Mouse (Mus musculus) monocyte, adult 2 months (primary cell): ENCODE results near the gene Tenm4.

Experiments
- DNase-seq, 2 experiments: peaks; one replicate each; pipeline ENCODE4 v3.0.0; 2022; ENCODE audit warnings: low spot score in 2 of 2, low read depth in 1 of 2

The Tenm4 gene

DNA sequence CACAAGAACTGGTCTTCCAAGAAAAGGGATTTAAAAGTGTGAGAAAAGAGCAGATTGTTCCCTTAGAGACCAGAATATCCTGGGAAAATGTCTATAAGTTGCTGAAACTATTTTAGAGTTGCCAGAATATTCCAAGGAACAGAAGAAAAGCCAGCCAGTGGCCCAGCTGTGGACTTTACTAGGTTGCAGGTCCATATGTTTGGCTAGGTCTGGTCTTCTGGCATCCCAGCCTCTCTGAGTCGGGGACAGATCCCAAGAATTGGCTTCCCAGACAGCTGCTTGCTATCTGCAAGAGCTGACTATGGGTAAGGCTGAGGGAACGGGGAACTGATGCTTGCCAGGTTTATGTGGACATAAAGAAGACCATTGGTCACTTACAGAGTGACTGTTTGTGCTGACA, 352.6 kb downstream of the Tenm4 start:
- no peak for DNase-seq

DNA sequence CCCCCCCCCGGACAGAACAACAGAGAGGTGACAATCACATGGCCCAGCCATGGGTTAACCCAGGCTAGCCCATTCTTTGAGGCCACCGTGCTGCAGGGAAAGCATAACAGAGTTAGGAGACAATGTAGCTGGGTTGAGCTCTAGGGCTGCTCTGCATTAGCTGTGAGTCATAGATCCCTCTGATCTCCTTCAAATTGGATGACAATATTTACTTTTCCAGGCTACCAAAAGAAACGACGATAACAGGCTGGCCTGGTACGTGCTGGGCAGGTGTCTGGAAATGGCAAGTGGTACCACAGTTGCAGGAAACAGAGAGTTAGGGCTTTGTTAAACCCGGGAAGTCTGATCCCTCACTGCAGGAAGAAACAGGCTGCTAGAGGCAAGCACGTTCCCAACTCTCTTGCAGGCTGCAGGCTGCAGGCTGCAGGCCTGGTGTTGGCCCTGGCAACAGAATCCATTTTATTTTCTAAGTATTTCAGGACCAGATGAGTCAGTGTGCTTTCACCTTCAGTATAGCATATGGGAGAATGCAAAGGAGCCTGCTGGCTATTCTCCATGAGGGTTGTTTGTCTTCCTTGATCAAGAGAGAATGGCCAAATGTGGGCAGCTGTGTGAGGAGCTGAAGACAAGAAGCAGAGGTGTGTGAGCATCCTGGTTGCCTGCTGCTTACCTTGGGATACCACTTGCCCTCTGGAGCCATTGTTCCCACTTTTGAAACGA, 353.6 kb downstream of the Tenm4 start:
- no peak for DNase-seq

GRCm38 (mm10) chr7:96525344-96525743, 354.3 kb downstream of the Tenm4 start:
- no peak for DNase-seq

DNA sequence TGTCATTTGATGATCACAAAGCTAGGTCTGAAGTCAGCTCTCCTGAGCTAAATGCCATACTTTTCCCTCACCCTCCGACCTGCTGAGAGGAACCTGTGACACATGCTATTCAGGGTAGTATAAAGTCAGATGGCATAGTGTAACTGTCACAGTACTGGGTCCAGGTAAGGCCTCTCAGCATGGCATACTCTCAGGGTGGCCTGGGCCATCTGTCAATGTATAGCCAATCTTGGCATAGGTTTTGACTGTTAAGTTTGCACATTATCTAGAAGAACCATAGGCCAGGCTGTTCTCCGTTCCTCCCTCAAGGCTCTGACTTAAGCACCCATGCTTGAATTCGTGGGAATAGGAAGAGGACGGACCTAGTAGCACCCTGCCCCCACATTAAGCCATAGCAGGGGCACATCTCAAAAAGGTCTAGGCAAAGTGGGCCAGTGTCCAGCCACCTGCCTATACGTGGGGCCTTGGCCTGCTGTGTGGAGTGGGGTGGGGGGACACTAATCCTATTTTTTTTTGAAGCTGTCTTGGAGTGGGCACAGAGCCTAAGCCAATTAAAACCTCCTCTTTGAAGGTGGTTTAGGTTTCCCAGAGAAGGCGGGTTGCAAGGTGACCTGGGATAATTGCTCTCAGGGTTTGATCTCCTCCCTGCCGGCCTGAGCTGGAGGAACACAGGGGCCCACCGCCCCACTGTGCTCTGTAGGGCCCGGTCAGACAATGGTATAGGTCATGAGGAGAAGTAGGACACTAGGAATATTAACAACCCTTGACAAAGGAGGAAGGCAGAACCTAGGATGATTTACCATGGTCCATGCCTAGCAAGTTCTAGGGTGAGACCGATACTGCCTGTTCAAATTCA, 359.8 kb downstream of the Tenm4 start:
- DNase-seq, result no peak

- no peak for DNase-seq
Measured at GRCm38 (mm10) chr7:96531954-96532737, 361.1 kb downstream of the Tenm4 start.

DNA sequence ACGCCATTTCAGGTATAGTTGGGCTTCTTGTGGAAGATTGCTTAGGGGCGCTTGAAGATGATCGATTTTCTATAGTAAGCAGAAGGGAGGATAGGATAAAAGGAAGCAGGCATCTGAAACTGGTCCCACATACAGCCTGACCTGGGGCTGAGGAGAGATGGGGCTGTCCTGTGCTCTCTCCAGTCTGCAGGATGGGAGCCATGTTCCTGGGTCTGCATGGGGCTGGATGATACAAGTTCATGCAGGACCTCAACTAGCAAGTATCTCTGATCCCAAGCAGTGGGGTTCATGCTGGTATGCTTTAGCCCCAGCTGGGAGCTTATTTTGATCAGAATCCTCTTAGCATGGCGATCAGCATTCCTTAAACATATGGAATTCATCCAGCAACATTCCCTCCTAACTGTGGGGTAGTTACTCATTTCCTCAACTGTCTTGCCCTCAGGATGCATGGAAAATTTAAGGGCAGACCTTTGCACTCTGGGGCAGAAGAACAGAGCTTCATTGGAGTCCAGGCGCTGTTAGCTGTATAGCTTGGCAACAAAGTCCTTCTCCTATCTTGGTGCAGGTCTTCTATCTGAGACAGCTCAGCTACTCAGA, 361.9 kb downstream of the Tenm4 start:
- no peak for DNase-seq

DNA sequence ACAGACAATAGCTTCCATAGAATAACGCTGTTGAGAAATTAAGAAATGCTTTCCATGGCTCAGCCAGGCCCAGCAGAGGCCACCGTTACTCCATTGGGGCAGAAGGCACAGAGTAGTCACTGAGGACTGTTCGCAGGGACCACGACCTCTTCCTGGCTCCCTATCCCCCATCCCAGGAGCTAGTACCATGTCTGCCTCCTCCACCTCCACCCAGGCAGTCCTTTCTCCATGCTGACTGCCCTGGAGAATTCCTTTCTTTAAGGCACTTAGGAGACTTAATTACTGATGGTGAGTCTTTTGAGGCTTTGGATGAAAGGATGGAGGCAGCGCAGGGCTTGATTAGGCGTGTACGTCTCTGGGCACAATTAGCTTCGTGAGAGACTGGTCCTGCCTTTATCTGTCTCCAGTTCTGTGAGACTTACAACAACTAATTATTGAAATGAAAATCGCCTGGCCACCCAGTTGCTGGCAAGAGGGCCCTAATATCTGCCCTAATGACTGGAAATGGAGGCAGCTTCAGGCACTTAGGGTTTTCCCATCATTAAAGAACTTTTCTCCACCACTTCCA, 365.4 kb downstream of the Tenm4 start:
- no peak for DNase-seq

DNA sequence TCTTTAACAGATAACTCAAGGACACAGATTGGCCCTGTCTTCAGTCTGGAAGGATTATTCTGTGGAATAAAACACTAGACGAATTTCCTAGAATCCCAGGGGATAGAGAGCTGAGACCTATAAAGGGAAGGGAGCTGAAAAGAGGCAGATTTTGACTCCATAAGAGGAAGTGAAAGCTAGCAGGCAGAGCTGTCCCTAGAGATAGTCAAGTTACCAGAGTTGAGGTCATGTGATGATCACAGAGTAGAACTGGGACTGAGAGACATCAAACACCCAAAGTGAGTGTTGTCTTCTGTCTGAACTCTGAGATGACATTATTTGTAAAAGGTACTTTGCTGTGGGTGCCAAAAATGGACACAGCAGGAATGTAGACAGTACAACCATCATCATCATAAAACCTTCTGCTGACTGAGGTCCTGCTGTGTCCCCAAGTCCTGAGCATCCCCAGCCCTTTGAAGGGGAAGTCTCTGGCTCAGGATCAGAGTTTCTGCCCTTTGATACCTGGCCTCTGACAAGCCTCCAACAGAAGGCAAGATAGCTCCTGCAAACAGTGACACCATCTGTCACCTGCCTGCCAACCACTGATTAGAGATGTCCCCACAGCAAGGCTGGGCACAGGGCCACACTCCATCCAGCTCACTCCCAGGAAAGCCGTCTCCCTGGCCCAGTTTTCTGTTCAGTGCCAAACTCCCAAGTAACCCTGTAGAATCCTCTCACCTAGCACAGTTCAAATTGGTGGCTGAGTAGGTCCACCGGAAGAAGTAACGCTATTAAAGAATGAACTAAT, 368.4 kb downstream of the Tenm4 start:
- DNase-seq, result no peak

DNA sequence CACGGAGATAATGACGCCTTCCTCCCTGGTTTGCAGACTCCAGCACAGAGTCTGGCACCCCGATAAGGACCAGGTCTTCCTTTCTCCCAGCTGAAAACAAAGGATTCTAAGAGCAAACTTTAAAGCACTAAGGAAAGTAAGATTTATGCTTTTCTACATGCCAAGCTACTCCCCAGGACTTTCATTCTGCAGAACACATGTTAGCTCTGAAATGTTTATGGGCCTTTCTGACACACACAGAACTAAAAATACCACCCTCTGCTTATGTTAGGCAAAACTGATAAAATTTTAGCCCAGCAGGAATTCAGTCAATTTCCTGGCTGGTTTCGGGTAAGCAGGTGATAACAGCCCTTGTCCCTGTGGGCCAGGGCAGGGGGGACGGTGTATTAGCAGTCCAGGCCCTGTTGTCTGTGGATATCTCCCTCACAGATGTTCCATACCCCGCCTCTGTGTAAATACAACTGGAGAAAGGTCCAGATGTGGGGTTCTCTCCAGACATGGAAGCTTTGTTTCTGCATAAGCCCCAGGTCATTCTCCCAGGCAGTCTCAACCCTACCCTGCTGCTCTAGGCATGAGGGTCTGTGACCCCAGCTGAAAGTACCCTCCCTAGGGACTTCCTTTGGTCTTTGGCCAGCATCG, 369.5 kb downstream of the Tenm4 start:
- DNase-seq, result no peak

DNA sequence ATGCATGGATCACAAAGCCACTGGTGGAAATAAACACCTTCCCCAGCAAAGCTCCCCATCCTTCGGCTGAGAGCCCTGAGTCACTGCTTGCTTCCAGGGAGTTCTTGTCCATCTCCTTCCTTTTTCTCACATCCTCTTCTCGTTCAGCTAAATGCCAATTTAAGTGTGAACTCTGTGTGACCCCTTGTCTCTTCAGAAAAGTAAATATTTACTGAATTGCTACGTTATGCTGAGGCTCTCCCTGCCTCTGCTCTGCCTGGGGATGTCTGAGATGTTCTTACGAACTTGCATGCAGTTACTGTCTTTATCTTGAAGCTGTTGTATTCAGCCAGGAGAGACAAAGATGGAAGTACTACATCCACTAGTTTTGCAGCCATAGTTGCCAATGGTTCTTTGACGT, 374.9 kb downstream of the Tenm4 start:
- DNase-seq, result no peak

- no peak for DNase-seq
Measured at GRCm38 (mm10) chr7:96551809-96552208, 380.8 kb downstream of the Tenm4 start.

DNA sequence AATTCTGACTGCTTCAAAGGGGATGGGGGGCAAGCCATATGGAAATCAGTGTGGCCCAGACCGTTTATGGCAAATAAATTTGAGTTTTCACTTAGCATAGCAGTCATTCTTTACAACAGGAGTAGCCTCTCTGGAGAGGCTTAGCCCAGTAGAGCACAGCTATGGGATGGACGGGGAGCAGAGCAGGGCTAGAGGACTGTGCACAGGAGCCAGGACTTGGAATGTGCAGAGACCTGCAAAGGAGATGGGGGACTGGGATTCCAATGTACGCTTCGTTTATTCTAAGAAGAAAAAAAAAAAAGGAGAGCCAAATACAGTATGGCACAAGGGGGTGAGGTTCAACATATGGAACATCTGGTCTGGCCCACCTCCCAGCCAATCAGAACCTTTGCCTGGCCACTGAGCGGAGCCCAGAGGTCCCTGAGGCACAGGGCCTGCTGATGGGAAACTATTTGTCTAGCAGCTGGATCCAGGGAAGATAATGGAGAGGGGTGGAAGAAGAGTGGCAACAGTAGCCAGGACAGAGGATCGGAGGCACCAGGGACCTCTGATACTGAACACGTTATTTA, 381.3 kb downstream of the Tenm4 start:
- no peak for DNase-seq

GRCm38 (mm10) chr7:96554277-96554690, 383.2 kb downstream of the Tenm4 start:
- no peak for DNase-seq

DNA sequence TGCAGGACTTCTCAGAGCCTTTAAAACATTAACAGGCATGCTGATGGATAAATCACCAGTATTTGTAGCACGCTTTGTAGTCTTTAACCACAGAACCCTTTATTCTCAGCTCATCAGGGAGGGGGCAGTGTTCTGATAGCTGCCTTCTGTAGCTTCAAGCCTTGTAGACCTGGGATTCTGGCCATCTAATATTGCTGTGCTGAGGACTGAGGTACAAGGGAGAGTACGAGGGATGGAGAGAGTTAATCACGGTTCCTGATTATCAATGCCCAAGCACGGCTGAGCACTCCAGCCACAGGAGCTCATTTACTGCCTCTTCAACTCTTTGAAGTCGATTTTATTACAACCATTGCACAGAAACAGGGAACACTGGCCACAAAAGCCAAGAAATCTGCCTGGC, 384.2 kb downstream of the Tenm4 start:
- no peak for DNase-seq

DNA sequence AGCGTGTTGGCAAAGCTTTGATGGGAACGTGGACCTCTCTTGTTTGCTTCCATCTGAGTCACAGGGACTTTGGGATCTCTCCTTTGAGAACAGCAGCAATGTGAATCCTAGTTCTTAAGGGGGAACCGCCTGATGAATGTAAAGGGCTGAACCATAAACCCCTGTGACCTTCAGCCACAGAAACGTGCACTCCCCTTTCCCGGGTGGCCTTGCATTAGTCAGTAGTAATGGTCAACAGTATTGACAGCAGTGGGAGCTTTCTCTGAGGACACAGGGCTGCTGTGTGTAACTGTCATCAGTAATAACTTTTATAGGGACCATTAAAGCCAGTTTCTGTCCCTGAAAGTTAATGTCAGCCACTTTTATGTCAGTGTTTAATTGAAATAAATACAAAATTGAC, 385.7 kb downstream of the Tenm4 start:
- DNase-seq, result no peak

- DNase-seq, result no peak
Measured at GRCm38 (mm10) chr7:96562890-96563289, 391.8 kb downstream of the Tenm4 start.

- DNase-seq, result no peak
Measured at GRCm38 (mm10) chr7:96563329-96564065, 392.5 kb downstream of the Tenm4 start.

DNA sequence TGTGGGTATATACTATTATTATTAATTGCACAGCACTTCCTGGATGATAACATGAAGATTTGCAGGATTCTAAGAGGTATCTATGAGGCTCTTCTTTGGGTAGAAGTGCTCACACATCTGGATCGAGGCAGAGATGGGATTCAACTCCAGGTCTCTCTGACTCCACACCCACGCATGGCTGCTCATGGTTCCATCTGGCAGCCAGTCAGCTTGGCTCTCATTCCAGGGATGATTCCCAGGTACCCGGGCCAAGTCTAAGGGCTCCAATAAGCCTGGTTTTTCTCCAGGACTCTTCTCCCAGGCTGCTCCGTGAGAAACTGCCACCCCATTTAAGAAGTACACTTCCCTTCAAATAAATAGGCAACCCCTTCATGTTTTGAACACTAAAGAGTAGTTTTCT, 394.8 kb downstream of the Tenm4 start:
- no peak for DNase-seq

DNA sequence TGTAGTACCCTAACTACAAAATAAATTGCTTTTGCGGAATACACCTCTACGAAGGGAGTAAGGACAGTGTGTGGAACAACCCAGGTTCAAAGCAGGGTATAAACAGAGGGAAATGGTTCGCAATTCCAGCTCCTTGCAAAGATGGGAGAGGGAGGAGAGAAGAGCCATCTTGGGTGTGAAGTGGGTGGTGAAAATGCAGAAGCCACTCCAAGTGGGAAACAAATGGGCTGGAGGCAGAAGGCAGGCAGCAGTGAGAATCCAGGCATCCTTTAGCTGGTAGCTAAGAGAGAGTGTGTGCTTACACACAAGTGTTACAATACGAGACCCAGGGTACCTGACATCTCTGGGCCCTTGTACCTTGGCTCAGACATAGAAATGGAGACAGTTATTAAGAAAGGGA, 395.2 kb downstream of the Tenm4 start:
- no peak for DNase-seq
